Mouse (Mus musculus) testis, adult 2 months (tissue): ENCODE measurements at regions not wholly inside any gene's neighbourhood (a gene's known extent, or its start where the extent isn't known, plus 50 kb on each side); places are given as distances from the start of the nearest gene placed in this dataset.

Experiments used
- CTCF ChIP-seq: fragments of 200-500 bp; IDR thresholded peaks from 2 replicates; pipeline ENCODE4 v1.5.1; 2012; ENCODE audit warnings: low read depth, mild to moderate bottlenecking, inconsistent platforms, low read length, moderate library complexity; ENCODE audit not compliant: control insufficient read depth, insufficient read depth, insufficient replicate concordance
- POLR2A ChIP-seq: fragments of 200-500 bp; IDR thresholded peaks from 2 replicates; pipeline ENCODE4 v1.6.1; 2012; ENCODE audit warnings: low read depth, mild to moderate bottlenecking, inconsistent platforms, low read length, moderate library complexity; ENCODE audit not compliant: control insufficient read depth

GRCm38 (mm10) chr2:159501039-159501438, 706.4 kb downstream of the Dhx35 start:
- TF ChIP-seq POLR2A (no peak), CTCF (no peak)
